Mouse (Mus musculus): ENCODE data around the gene Ulk1.

DNA sequence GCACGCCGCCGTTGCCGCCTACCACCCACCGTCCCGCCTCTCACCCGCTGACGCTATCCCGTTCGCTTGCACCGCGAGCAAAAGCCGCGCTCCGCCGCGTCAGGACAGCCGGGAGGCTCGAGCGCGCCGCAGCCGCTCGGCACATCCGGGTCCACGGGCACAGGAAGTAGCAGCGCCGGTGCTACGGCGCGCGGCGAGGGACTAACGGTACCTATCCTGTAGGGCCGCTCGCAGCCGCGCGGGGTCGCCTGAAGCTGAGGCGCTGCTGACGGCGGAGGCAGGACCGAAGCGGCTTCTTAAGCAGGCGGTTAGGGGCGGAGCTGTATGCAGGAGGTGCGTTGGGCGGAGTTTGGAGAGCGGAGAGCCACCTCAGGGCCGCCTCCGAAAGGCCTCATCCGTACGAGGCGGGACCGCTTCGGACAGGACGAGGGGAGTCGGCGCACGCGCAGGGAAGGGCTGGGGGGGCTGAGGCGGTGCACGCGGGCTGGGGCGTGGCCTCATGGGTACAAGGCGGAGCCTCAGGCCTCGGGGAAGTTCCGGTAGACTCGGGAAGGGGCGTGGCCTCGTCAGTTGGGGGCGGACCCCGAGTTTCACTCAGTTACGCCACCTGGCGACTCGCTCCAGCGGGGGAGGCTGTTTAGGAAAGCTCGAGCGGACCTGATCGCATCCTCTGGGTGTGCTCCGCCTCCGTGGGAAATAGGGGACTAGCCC lies 39.3 kb downstream of the Ulk1 start, which contains the start of gene Ep400:
- TF ChIP-seq CHD2 (IDR thresholded peaks at IDR 0.05; ENCODE audit: low read depth, low read length) (no peak), MAFK (IDR thresholded peaks at IDR 0.05; ENCODE audit: insufficient read depth, low read depth, low read length) (no peak), ZC3H11A (IDR thresholded peaks at IDR 0.05; ENCODE audit: borderline replicate concordance, low read depth, low read length) (no peak), HCFC1 (IDR thresholded peaks at IDR 0.05; ENCODE audit: borderline replicate concordance, insufficient read depth, low read length) (peak; percentile 72), ZNF384 (IDR thresholded peaks at IDR 0.05; ENCODE audit: low read depth, low read length) (0 out of 2 replicates have a peak, but pooled peaks have one; percentile 35)

All from ES-E14 (cell line).